Mouse (Mus musculus) erythroblast, embryonic 14.5 days (primary cell): ENCODE measurements around the gene Creb1.

ENCODE experiments used
- GATA1 ChIP-seq: IDR thresholded peaks from 2 replicates; pipeline ENCODE4 v1.6.1; 2012; ENCODE audit warnings: low read length, inconsistent platforms, mixed read lengths
- TAL1 ChIP-seq: IDR thresholded peaks from 3 replicates; pipeline ENCODE4 v1.6.1; 2012; ENCODE audit warnings: low read length, inconsistent platforms, mixed read lengths

- no peak for TF ChIP-seq TAL1
- no peak for TF ChIP-seq GATA1
Measured at GRCm38 (mm10) chr1:64568206-64568605, 35.8 kb downstream of the Creb1 start.
